Mouse (Mus musculus) MN1 (cell line): ENCODE results near the gene Bmi1.
A peak's percentile ranks its signal among the peaks of the same experiment; 100 is the strongest.

ENCODE experiments used
- DNase-seq: peaks from one replicate; pipeline ENCODE4 v3.0.0-alpha.2; 2016; ENCODE audit warnings: low spot score

Gene Bmi1

GRCm38 (mm10) chr2:18676936-18677491 lies at the start of gene Bmi1:
TSS of gene Bmi1 (plus strand) at chr2:18677018.
- peak; percentile 71 for DNase-seq

- no peak for DNase-seq
These were observed 46.3 kb upstream of the Bmi1 start for GRCm38 (mm10) chr2:18630547-18630946.

- peak; percentile 10 for DNase-seq
These were observed 41.8 kb upstream of the Bmi1 start for GRCm38 (mm10) chr2:18635052-18635451.

- DNase-seq = no peak
These were observed 28.3 kb upstream of the Bmi1 start for GRCm38 (mm10) chr2:18648563-18648962.

- DNase-seq = no peak
These were observed 22.0 kb upstream of the Bmi1 start for GRCm38 (mm10) chr2:18654821-18655220.

- DNase-seq = no peak
These were observed 12.8 kb upstream of the Bmi1 start for GRCm38 (mm10) chr2:18664003-18664402.

GRCm38 (mm10) chr2:18671041-18671440 lies 5.8 kb upstream of the Bmi1 start:
- no peak for DNase-seq

- DNase-seq = peak; percentile 89
These were observed 4.6 kb upstream of the Bmi1 start, which contains the start of gene Commd3 for GRCm38 (mm10) chr2:18672133-18672765. TSS of gene Commd3 (plus strand) at chr2:18672384.

GRCm38 (mm10) chr2:18672766-18673164 lies 4.1 kb upstream of the Bmi1 start:
- peak; percentile 29 for DNase-seq

GRCm38 (mm10) chr2:18673766-18674165 lies 3.1 kb upstream of the Bmi1 start:
- no peak for DNase-seq

- DNase-seq = no peak
These were observed 2.5 kb upstream of the Bmi1 start for GRCm38 (mm10) chr2:18674193-18674902.

GRCm38 (mm10) chr2:18675681-18676456 lies 949 bp upstream of the Bmi1 start:
- peak; percentile 68 for DNase-seq

- peak; percentile 85 for DNase-seq
These were observed 322 bp upstream of the Bmi1 start for GRCm38 (mm10) chr2:18676457-18676935.

GRCm38 (mm10) chr2:18677631-18678471 lies 1.0 kb downstream of the Bmi1 start:
- DNase-seq = peak; percentile 45

- no peak for DNase-seq
These were observed 2.9 kb downstream of the Bmi1 start for GRCm38 (mm10) chr2:18679701-18680100.

GRCm38 (mm10) chr2:18680501-18680900 lies 3.7 kb downstream of the Bmi1 start:
- DNase-seq = no peak

GRCm38 (mm10) chr2:18680961-18681360 lies 4.1 kb downstream of the Bmi1 start:
- DNase-seq = peak; percentile 73

GRCm38 (mm10) chr2:18684062-18684461 lies 7.2 kb downstream of the Bmi1 start:
- DNase-seq = no peak

GRCm38 (mm10) chr2:18686386-18686785 lies 9.6 kb downstream of the Bmi1 start:
- DNase-seq = no peak

- no peak for DNase-seq
These were observed 10.2 kb downstream of the Bmi1 start for GRCm38 (mm10) chr2:18686826-18687519.

GRCm38 (mm10) chr2:18687671-18688170 lies 10.9 kb downstream of the Bmi1 start:
- no peak for DNase-seq
